In genomic region chr6:147954967-147955830, GRCm38 (mm10) we compare ENCODE assay signal across 9 mouse cellular contexts.
A peak's percentile ranks its signal among the peaks of the same experiment; 100 is the strongest.
DNase-seq lines count a peak whose midpoint lies in the region; ATAC-seq lines count a peak whose summit lies in the region.
"Had no signal": no experiment of that assay in that cellular context is flagged by ENCODE, and none has a peak within 500 bp of the region (broad histone marks: within the 10 kb centered on the region; RNA-seq: fewer than 3 reads in every experiment).

No protein-coding gene starts in this region.

- no peak overlapping the region for H3K9ac ChIP-seq in hindbrain, embryonic 14.5 days
- H3K9ac ChIP-seq in hindbrain, embryonic 12.5 days: no peak overlapping the region
- H3K9ac ChIP-seq: limb, embryonic 15.5 days had no signal

- ATAC-seq in hindbrain, embryonic 14.5 days (ENCODE audit: low FRiP score): no peak
- ATAC-seq in hindbrain, embryonic 12.5 days (ENCODE audit: low FRiP score): no peak
- ATAC-seq in CD4-positive, CD25-positive, alpha-beta regulatory T cell, adult 4 months: no peak

- no peaks in the 10 kb centered on the region for H3K27me3 ChIP-seq in hindbrain, embryonic 14.5 days (ENCODE audit: control insufficient read depth, insufficient read depth, low read length)
- H3K27me3 ChIP-seq in hindbrain, embryonic 12.5 days: no peaks in the 10 kb centered on the region
- H3K27me3 ChIP-seq: limb, embryonic 15.5 days had no signal

- H3K9me3 ChIP-seq in hindbrain, embryonic 14.5 days (ENCODE audit: control insufficient read depth, low read length): no peaks in the 10 kb centered on the region
- no peaks in the 10 kb centered on the region for H3K9me3 ChIP-seq in hindbrain, embryonic 12.5 days (replicated peaks)
- H3K9me3 ChIP-seq: limb, embryonic 15.5 days had no signal

- no peak overlapping the region for H3K27ac ChIP-seq in hindbrain, embryonic 14.5 days
- no peak overlapping the region for H3K27ac ChIP-seq in hindbrain, embryonic 12.5 days
- H3K27ac ChIP-seq: limb, embryonic 15.5 days had no signal

- H3K4me2 ChIP-seq in hindbrain, embryonic 14.5 days (replicated peaks): no peak overlapping the region
- H3K4me2 ChIP-seq in hindbrain, embryonic 12.5 days (replicated peaks): no peak overlapping the region
- H3K4me2 ChIP-seq: limb, embryonic 15.5 days had no signal

- H3K36me3 ChIP-seq in hindbrain, embryonic 14.5 days (replicated peaks; ENCODE audit: control insufficient read depth, insufficient read depth): no peaks in the 10 kb centered on the region
- no peaks in the 10 kb centered on the region for H3K36me3 ChIP-seq in hindbrain, embryonic 12.5 days
- H3K36me3 ChIP-seq: limb, embryonic 15.5 days had no signal

- DNase-seq in hindbrain, embryonic 14.5 days (ENCODE audit: low spot score): peak; percentile 40
- peak; percentile 38 for DNase-seq in NIH3T3 (ENCODE audit: low read depth)
- peak; percentile 94 for DNase-seq in fat pad, adult 2 months (ENCODE audit: extremely low read depth, low read depth, low spot score)
- peak; percentile 32 for DNase-seq in lung, postnatal 36 days
- DNase-seq in testis, postnatal 14 days (ENCODE audit: low spot score): no peak
- no peak for DNase-seq in gastrocnemius, postnatal 4 days (ENCODE audit: low spot score in 2 of 2)

- H3K4me1 ChIP-seq in hindbrain, embryonic 14.5 days (replicated peaks; ENCODE audit: control insufficient read depth, insufficient read depth, low read length): no peaks in the 10 kb centered on the region
- H3K4me1 ChIP-seq in hindbrain, embryonic 12.5 days: no peaks in the 10 kb centered on the region

- H3K4me3 ChIP-seq in hindbrain, embryonic 14.5 days (replicated peaks; ENCODE audit: low read length): no peak overlapping the region
- H3K4me3 ChIP-seq in hindbrain, embryonic 12.5 days: no peak overlapping the region
- H3K4me3 ChIP-seq: limb, embryonic 15.5 days had no signal

- WGBS in hindbrain, embryonic 14.5 days: 63% methylated on average over 7 of the region's 7 CpGs
- 67% methylated on average over 7 of the region's 7 CpGs for WGBS in hindbrain, embryonic 12.5 days

Comparison
In these comparisons a context has a peak if more than half of its experiments do, and no peak if none do; other contexts are left out.
1. DNase-seq: peak in hindbrain, embryonic 14.5 days (single experiment), NIH3T3 (single experiment), fat pad, adult 2 months (single experiment) and lung, postnatal 36 days (single experiment); none in testis, postnatal 14 days (single experiment) and gastrocnemius, postnatal 4 days (0 of 2).